Mouse (Mus musculus) intestine, embryonic 15.5 days (tissue): ENCODE results near the gene Lrrc63. TPM values are rescaled to one million over a fixed set of nuclear protein-coding genes. Genes with fewer than 3 reads are reported as not detected.
A peak's percentile ranks its signal among the peaks of the same experiment; 100 is the strongest.

ENCODE experiments used
- ATAC-seq: fragments of 200-750 bp; cut with Nextera tagmentation; 2 replicates; pipeline ENCODE4 v1.8.0; 2017; ENCODE audit warnings: moderate TSS enrichment, moderate library complexity
- H3K27ac ChIP-seq: fragments of 300-500 bp; sonication (generic); 2 replicates; pipeline ENCODE4 v1.5.1; 2015; ENCODE audit warnings: mild to moderate bottlenecking, inconsistent platforms
- H3K27me3 ChIP-seq: fragments of 300-500 bp; sonication (generic); replicated peaks from 2 replicates; pipeline ENCODE4 v1.6.1; 2015; ENCODE audit warnings: inconsistent platforms
- H3K36me3 ChIP-seq: fragments of 300-500 bp; sonication (generic); 2 replicates; pipeline ENCODE4 v1.6.1; 2015; ENCODE audit warnings: inconsistent platforms
- H3K4me1 ChIP-seq: fragments of 300-500 bp; sonication (generic); replicated peaks from 2 replicates; pipeline ENCODE4 v1.6.1; 2015; ENCODE audit warnings: inconsistent platforms
- H3K4me2 ChIP-seq: fragments of 300-500 bp; sonication (generic); replicated peaks from 2 replicates; pipeline ENCODE4 v1.6.1; 2015; ENCODE audit warnings: mild to moderate bottlenecking, inconsistent platforms
- H3K4me3 ChIP-seq: fragments of 300-500 bp; sonication (generic); replicated peaks from 2 replicates; pipeline ENCODE4 v1.5.1; 2015; ENCODE audit warnings: inconsistent platforms
- H3K9ac ChIP-seq: fragments of 300-500 bp; sonication (generic); 2 replicates; pipeline ENCODE4 v1.6.1; 2015; ENCODE audit warnings: inconsistent platforms
- H3K9me3 ChIP-seq: fragments of 300-500 bp; sonication (generic); 2 replicates; pipeline ENCODE4 v1.6.1; 2016; ENCODE audit warnings: inconsistent platforms
- WGBS: fragments of 180-500 bp; shearing (Covaris S2); methylation state at CpG from one replicate; pipeline ENCODE4 v1.1.7; 2015; 5-methylcytosine and 5-hydroxymethylcytosine counted together
- polyA plus RNA-seq: library from polyadenylated mRNA; unstranded; fragments of >200 nt; fragmentation: Nextera tagmentation; extraction: Ambion mirVana; gene quantifications from 2 replicates; pipeline ENCODE4 v1.2.1, GENCODE M21; 2015

Lrrc63 gene
- 0.05 TPM in 1 of 2 replicates, not detected in the other for polyA plus RNA-seq

- H3K27ac ChIP-seq: no peak within 1 kb of the TSS
- peak within 1 kb of the TSS; percentile 92 for H3K4me2 ChIP-seq
- H3K9me3 ChIP-seq: no peaks in the 10 kb centered on the region
- 1% methylated on average over 40 of the region's 42 CpGs for WGBS
- peak; percentile 97 for ATAC-seq
- no peaks in the 10 kb centered on the region for H3K36me3 ChIP-seq
- peak within 1 kb of the TSS; percentile 51 for H3K9ac ChIP-seq
- no peaks in the 10 kb centered on the region for H3K27me3 ChIP-seq
- H3K4me1 ChIP-seq: no peaks in the 10 kb centered on the region
- peak within 1 kb of the TSS; percentile 58 for H3K4me3 ChIP-seq
Measured at GRCm38 (mm10) chr14:75130501-75131318, at the start of gene Lrrc63, which contains the start of gene Lcp1. TSS of gene Lrrc63 (minus strand) at chr14:75130881. TSS of gene Lcp1 (plus strand) at chr14:75131101.

DNA sequence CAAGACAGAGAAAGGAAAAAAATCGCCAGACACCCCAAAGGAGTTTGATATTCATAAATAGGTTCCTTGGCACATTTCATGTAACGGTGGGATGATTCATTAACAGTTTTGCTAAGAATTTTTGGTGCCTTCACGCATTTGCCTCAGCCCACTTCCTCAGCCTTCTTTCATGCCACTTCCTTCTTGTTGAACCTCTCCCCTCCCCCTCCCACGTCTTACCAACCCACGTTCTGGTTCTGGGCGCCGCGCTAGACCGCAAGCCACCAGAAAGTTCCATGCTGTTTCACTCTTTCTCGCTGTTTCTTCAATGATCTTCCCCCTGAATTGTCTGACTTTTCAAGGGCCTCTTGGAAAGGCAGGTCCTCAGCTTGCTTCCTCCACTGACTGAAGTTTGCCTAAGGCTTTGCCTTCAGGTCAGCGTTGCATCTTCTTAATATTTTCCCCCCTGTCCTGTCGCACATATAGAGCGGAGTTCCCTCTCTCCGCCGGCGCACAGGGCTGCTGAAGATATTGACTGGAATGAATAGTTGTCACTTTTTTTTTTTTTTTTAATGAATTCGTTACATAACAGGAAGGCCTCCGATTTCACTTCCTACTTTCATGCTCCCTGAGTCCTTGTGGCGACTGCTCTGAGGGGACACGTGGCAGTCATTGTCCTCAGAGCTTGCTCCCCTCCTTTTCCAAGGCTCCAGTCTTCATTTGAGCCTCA, 48.7 kb upstream of the Lrrc63 start:
- no peak overlapping the region for H3K27ac ChIP-seq

GRCm38 (mm10) chr14:75178801-75179211, 48.1 kb upstream of the Lrrc63 start:
- 59% methylated on average over 10 of the region's 10 CpGs for WGBS
- Histone ChIP-seq H3K9me3 (no peaks in the 10 kb centered on the region), H3K4me2 (peak overlapping the region; percentile 17; the same call in 1 of the 2 replicates), H3K36me3 (no peaks in the 10 kb centered on the region), H3K4me1 (no peaks in the 10 kb centered on the region), H3K27me3 (no peaks in the 10 kb centered on the region), H3K4me3 (peak overlapping the region; percentile 7; the same call in 1 of the 2 replicates), H3K27ac (no peak overlapping the region), H3K9ac (no peak overlapping the region)
- 0 out of 2 replicates have a peak, but pooled peaks have one; percentile 11 for ATAC-seq

More for the DNA sequence above, 48.7 kb upstream of the Lrrc63 start:
- Histone ChIP-seq H3K4me2 (0 out of 2 replicates have a peak overlapping the region, but pooled peaks have one; percentile 17), H3K27me3 (no peaks in the 10 kb centered on the region), H3K4me3 (0 out of 2 replicates have a peak overlapping the region, but pooled peaks have one; percentile 4), H3K36me3 (no peaks in the 10 kb centered on the region), H3K9ac (no peak overlapping the region), H3K4me1 (no peaks in the 10 kb centered on the region), H3K9me3 (no peaks in the 10 kb centered on the region)
- 84% methylated on average over 20 of the region's 20 CpGs for WGBS
- ATAC-seq: no peak

DNA sequence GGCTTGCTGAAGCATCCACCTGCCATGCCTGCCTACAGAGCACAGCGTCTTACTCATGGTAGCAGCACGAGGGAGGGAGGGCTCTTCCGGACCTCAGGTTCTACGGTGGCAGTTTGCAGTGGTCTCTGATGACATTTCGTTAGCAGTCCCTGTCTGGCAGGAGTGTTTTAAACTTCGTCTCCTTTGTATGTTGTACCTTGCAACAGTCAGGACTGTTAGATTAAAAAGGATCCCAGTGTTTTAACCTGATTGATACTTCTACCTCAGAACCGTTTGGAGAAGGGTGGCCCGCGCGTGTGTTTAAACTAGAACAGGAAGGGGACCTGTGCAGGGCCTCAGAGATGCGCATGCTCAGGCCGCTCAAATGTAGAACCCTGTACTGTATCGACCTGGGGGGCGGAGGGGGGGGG, 47.7 kb upstream of the Lrrc63 start:
- 74% methylated on average over 14 of the region's 14 CpGs for WGBS
- Histone ChIP-seq H3K9me3 (no peaks in the 10 kb centered on the region), H3K27ac (no peak overlapping the region), H3K9ac (no peak overlapping the region), H3K27me3 (no peaks in the 10 kb centered on the region), H3K4me2 (peak overlapping the region; percentile 17; the same call in 1 of the 2 replicates), H3K36me3 (no peaks in the 10 kb centered on the region), H3K4me3 (peak overlapping the region; percentile 7; the same call in 1 of the 2 replicates), H3K4me1 (no peaks in the 10 kb centered on the region)
- ATAC-seq: 0 out of 2 replicates have a peak, but pooled peaks have one; percentile 34

- no peaks in the 10 kb centered on the region for H3K27me3 ChIP-seq
- no peaks in the 10 kb centered on the region for H3K4me1 ChIP-seq
- no peak overlapping the region for H3K4me3 ChIP-seq
- H3K9ac ChIP-seq: no peak overlapping the region
- WGBS: 76% methylated on average over 3 of the region's 3 CpGs
- no peak for ATAC-seq
- H3K9me3 ChIP-seq: no peaks in the 10 kb centered on the region
- peak overlapping the region; percentile 23 for H3K4me2 ChIP-seq
- no peak overlapping the region for H3K27ac ChIP-seq
- H3K36me3 ChIP-seq: no peaks in the 10 kb centered on the region
Measured at GRCm38 (mm10) chr14:75177400-75177799, 46.7 kb upstream of the Lrrc63 start.

- Histone ChIP-seq H3K9ac (no peak overlapping the region), H3K9me3 (no peaks in the 10 kb centered on the region), H3K27ac (peak overlapping the region; percentile 46), H3K27me3 (no peaks in the 10 kb centered on the region), H3K36me3 (no peaks in the 10 kb centered on the region), H3K4me2 (peak overlapping the region; percentile 23), H3K4me3 (no peak overlapping the region), H3K4me1 (no peaks in the 10 kb centered on the region)
- ATAC-seq: peak; percentile 81
- 48% methylated on average over 4 of the region's 4 CpGs for WGBS
Measured at GRCm38 (mm10) chr14:75176425-75177045, 45.9 kb upstream of the Lrrc63 start.

DNA sequence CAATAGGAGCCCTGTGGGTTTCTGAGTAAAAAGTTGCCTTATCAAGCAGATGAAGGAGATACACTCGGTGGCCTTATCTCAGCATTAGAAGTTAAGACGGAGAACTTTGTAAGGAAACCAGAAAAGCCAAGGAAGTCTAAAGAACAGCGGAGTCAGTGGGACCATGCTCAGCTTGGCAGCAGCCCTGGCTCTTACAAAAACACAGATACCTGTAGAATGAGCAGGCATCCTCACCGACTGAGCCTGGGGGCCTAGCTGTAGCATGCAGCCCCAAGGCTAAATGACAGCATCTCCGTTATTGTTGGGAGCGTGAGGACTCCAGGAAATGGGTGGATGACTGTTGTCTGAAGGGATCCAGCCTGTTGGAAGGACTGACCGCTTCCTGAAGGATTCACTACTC, 45.1 kb upstream of the Lrrc63 start:
- ATAC-seq: no peak
- no peaks in the 10 kb centered on the region for H3K9me3 ChIP-seq
- H3K4me3 ChIP-seq: no peak overlapping the region
- no peak overlapping the region for H3K9ac ChIP-seq
- no peaks in the 10 kb centered on the region for H3K27me3 ChIP-seq
- H3K27ac ChIP-seq: no peak overlapping the region
- no peaks in the 10 kb centered on the region for H3K4me1 ChIP-seq
- 71% methylated on average over 7 of the region's 7 CpGs for WGBS
- H3K4me2 ChIP-seq: no peak overlapping the region
- H3K36me3 ChIP-seq: no peaks in the 10 kb centered on the region

- Histone ChIP-seq H3K4me1 (no peaks in the 10 kb centered on the region), H3K4me3 (no peak overlapping the region), H3K36me3 (no peaks in the 10 kb centered on the region), H3K4me2 (no peak overlapping the region), H3K9me3 (no peaks in the 10 kb centered on the region), H3K9ac (no peak overlapping the region), H3K27me3 (no peaks in the 10 kb centered on the region), H3K27ac (no peak overlapping the region)
- ATAC-seq: no peak
- 84% methylated on average over 9 of the region's 9 CpGs for WGBS
Measured at GRCm38 (mm10) chr14:75174731-75175555, 44.3 kb upstream of the Lrrc63 start.

- H3K9ac ChIP-seq: no peak overlapping the region
- WGBS: 71% methylated on average over 8 of the region's 8 CpGs
- ATAC-seq: peak; percentile 21; the same call in 1 of the 2 replicates
- H3K4me2 ChIP-seq: no peak overlapping the region
- no peaks in the 10 kb centered on the region for H3K4me1 ChIP-seq
- no peaks in the 10 kb centered on the region for H3K36me3 ChIP-seq
- no peaks in the 10 kb centered on the region for H3K27me3 ChIP-seq
- H3K27ac ChIP-seq: no peak overlapping the region
- no peaks in the 10 kb centered on the region for H3K9me3 ChIP-seq
- H3K4me3 ChIP-seq: no peak overlapping the region
Measured at GRCm38 (mm10) chr14:75174296-75174695, 43.6 kb upstream of the Lrrc63 start.

DNA sequence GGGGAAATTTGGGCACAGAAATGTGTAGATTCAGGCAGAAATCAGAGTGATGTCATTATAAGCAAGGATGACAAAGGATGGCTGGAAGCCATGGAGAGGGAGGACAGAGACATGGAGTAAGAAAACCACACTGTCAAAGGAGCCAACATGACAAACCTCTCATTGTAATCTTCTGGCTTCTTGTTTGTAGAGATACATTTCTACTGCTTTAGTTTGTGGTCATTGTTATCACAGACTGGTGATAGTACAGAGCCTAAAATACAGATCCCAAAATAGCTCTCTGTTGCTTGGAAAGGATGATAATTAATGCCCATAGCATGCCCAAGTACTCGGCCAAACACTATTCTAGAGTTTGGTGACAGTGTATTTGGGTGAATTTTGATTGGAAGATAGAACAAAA, 39.9 kb upstream of the Lrrc63 start:
- no peaks in the 10 kb centered on the region for H3K9me3 ChIP-seq
- H3K36me3 ChIP-seq: no peaks in the 10 kb centered on the region
- no peaks in the 10 kb centered on the region for H3K27me3 ChIP-seq
- peaks cover 1% of the 10 kb centered on the region; the same call in 1 of the 2 replicates for H3K4me1 ChIP-seq
- no peak overlapping the region for H3K4me2 ChIP-seq
- ATAC-seq: no peak
- no peak overlapping the region for H3K27ac ChIP-seq
- WGBS: 80% methylated on average over 1 of the region's 1 CpGs
- H3K4me3 ChIP-seq: no peak overlapping the region
- no peak overlapping the region for H3K9ac ChIP-seq

- no peak overlapping the region for H3K9ac ChIP-seq
- H3K36me3 ChIP-seq: no peaks in the 10 kb centered on the region
- 77% methylated on average over 3 of the region's 3 CpGs for WGBS
- H3K4me2 ChIP-seq: no peak overlapping the region
- no peaks in the 10 kb centered on the region for H3K9me3 ChIP-seq
- no peaks in the 10 kb centered on the region for H3K27me3 ChIP-seq
- ATAC-seq: no peak
- no peak overlapping the region for H3K4me3 ChIP-seq
- no peak overlapping the region for H3K27ac ChIP-seq
- H3K4me1 ChIP-seq: peaks cover 3% of the 10 kb centered on the region; the same call in 1 of the 2 replicates
Measured at GRCm38 (mm10) chr14:75168501-75168900, 37.8 kb upstream of the Lrrc63 start.
